Mouse (Mus musculus): Measurements from ENCODE around the gene Cdk17. TPM values are rescaled to one million over a fixed set of nuclear protein-coding genes. Genes with fewer than 3 reads are reported as not detected.

Cdk17 gene
- polyA plus RNA-seq, 1 experiment from 2014 or later, result 61.1 TPM

- H3K27ac ChIP-seq, result no peak overlapping the region
- 93% methylated on average over 3 of the region's 3 CpGs for WGBS
- no peaks in the 10 kb centered on the region for H3K9me3 ChIP-seq (ENCODE audit: control insufficient read depth, low read length)
- H3K27me3 ChIP-seq (ENCODE audit: control insufficient read depth, insufficient read depth, low read length), result no peaks in the 10 kb centered on the region
- no peak overlapping the region for H3K9ac ChIP-seq
- H3K4me3 ChIP-seq (replicated peaks; ENCODE audit: low read length), result no peak overlapping the region
- no peak for ATAC-seq (ENCODE audit: low FRiP score)
- H3K4me2 ChIP-seq (replicated peaks), result no peak overlapping the region
- H3K36me3 ChIP-seq (replicated peaks; ENCODE audit: control insufficient read depth, insufficient read depth), result no peaks in the 10 kb centered on the region
- H3K4me1 ChIP-seq (replicated peaks; ENCODE audit: control insufficient read depth, insufficient read depth, low read length), result 0 out of 2 replicates have a peak, but pooled peaks cover 4% of the 10 kb centered on the region
- no peak for DNase-seq (ENCODE audit: low spot score)
Measured at GRCm38 (mm10) chr10:93138730-93139129, 21.9 kb upstream of the Cdk17 start.

GRCm38 (mm10) chr10:93140778-93141177, 19.9 kb upstream of the Cdk17 start:
- ATAC-seq (ENCODE audit: low FRiP score) (no peak), DNase-seq (ENCODE audit: low spot score) (no peak)
- H3K9me3 ChIP-seq (ENCODE audit: control insufficient read depth, low read length), result no peaks in the 10 kb centered on the region
- no peak overlapping the region for H3K27ac ChIP-seq
- H3K36me3 ChIP-seq (replicated peaks; ENCODE audit: control insufficient read depth, insufficient read depth), result no peaks in the 10 kb centered on the region
- 0 out of 2 replicates have a peak, but pooled peaks cover 4% of the 10 kb centered on the region for H3K4me1 ChIP-seq (replicated peaks; ENCODE audit: control insufficient read depth, insufficient read depth, low read length)
- H3K4me2 ChIP-seq (replicated peaks), result no peak overlapping the region
- no peak overlapping the region for H3K9ac ChIP-seq
- WGBS, result 70% methylated on average over 4 of the region's 4 CpGs
- H3K4me3 ChIP-seq (replicated peaks; ENCODE audit: low read length), result no peak overlapping the region
- no peaks in the 10 kb centered on the region for H3K27me3 ChIP-seq (ENCODE audit: control insufficient read depth, insufficient read depth, low read length)

GRCm38 (mm10) chr10:93142600-93143284, 17.9 kb upstream of the Cdk17 start:
- no peak overlapping the region for H3K27ac ChIP-seq
- H3K4me2 ChIP-seq (replicated peaks), result peak overlapping the region; percentile 17; the same call in 1 of the 2 replicates
- H3K4me3 ChIP-seq (replicated peaks; ENCODE audit: low read length), result no peak overlapping the region
- H3K9me3 ChIP-seq (ENCODE audit: control insufficient read depth, low read length), result no peaks in the 10 kb centered on the region
- ATAC-seq (ENCODE audit: low FRiP score), result no peak
- H3K36me3 ChIP-seq (replicated peaks; ENCODE audit: control insufficient read depth, insufficient read depth), result no peaks in the 10 kb centered on the region
- WGBS, result 49% methylated on average over 8 of the region's 8 CpGs
- no peak for DNase-seq (ENCODE audit: low spot score)
- 0 out of 2 replicates have a peak, but pooled peaks cover 4% of the 10 kb centered on the region for H3K4me1 ChIP-seq (replicated peaks; ENCODE audit: control insufficient read depth, insufficient read depth, low read length)
- no peaks in the 10 kb centered on the region for H3K27me3 ChIP-seq (ENCODE audit: control insufficient read depth, insufficient read depth, low read length)
- no peak overlapping the region for H3K9ac ChIP-seq

- Histone ChIP-seq H3K9me3 (ENCODE audit: control insufficient read depth, low read length) (no peaks in the 10 kb centered on the region), H3K27ac (no peak overlapping the region), H3K27me3 (ENCODE audit: control insufficient read depth, insufficient read depth, low read length) (no peaks in the 10 kb centered on the region), H3K36me3 (replicated peaks; ENCODE audit: control insufficient read depth, insufficient read depth) (no peaks in the 10 kb centered on the region), H3K4me1 (replicated peaks; ENCODE audit: control insufficient read depth, insufficient read depth, low read length) (0 out of 2 replicates have a peak, but pooled peaks cover 4% of the 10 kb centered on the region), H3K4me3 (replicated peaks; ENCODE audit: low read length) (no peak overlapping the region), H3K4me2 (replicated peaks) (peak overlapping the region; percentile 17; the same call in 1 of the 2 replicates), H3K9ac (no peak overlapping the region)
- ATAC-seq (ENCODE audit: low FRiP score) (no peak), DNase-seq (ENCODE audit: low spot score) (no peak)
- WGBS, result 46% methylated on average over 18 of the region's 18 CpGs
Measured at GRCm38 (mm10) chr10:93143285-93143985, 17.2 kb upstream of the Cdk17 start.

GRCm38 (mm10) chr10:93143986-93144314, 16.7 kb upstream of the Cdk17 start:
- DNase-seq (ENCODE audit: low spot score), result no peak
- 83% methylated on average over 6 of the region's 6 CpGs for WGBS
- no peak for ATAC-seq (ENCODE audit: low FRiP score)
- Histone ChIP-seq H3K9me3 (ENCODE audit: control insufficient read depth, low read length) (no peaks in the 10 kb centered on the region), H3K9ac (no peak overlapping the region), H3K27ac (no peak overlapping the region), H3K4me1 (replicated peaks; ENCODE audit: control insufficient read depth, insufficient read depth, low read length) (0 out of 2 replicates have a peak, but pooled peaks cover 4% of the 10 kb centered on the region), H3K4me3 (replicated peaks; ENCODE audit: low read length) (no peak overlapping the region), H3K36me3 (replicated peaks; ENCODE audit: control insufficient read depth, insufficient read depth) (no peaks in the 10 kb centered on the region), H3K4me2 (replicated peaks) (no peak overlapping the region), H3K27me3 (ENCODE audit: control insufficient read depth, insufficient read depth, low read length) (no peaks in the 10 kb centered on the region)

- H3K4me2 ChIP-seq (replicated peaks), result no peak overlapping the region
- DNase-seq (ENCODE audit: low spot score), result no peak
- no peak for ATAC-seq (ENCODE audit: low FRiP score)
- 89% methylated on average over 1 of the region's 1 CpGs for WGBS
- H3K4me3 ChIP-seq (replicated peaks; ENCODE audit: low read length), result no peak overlapping the region
- H3K36me3 ChIP-seq (replicated peaks; ENCODE audit: control insufficient read depth, insufficient read depth), result no peaks in the 10 kb centered on the region
- H3K27me3 ChIP-seq (ENCODE audit: control insufficient read depth, insufficient read depth, low read length), result no peaks in the 10 kb centered on the region
- H3K4me1 ChIP-seq (replicated peaks; ENCODE audit: control insufficient read depth, insufficient read depth, low read length), result 0 out of 2 replicates have a peak, but pooled peaks cover 4% of the 10 kb centered on the region
- no peak overlapping the region for H3K9ac ChIP-seq
- no peak overlapping the region for H3K27ac ChIP-seq
- H3K9me3 ChIP-seq (ENCODE audit: control insufficient read depth, low read length), result no peaks in the 10 kb centered on the region
Measured at GRCm38 (mm10) chr10:93144579-93144978, 16.1 kb upstream of the Cdk17 start.

- H3K9ac ChIP-seq, result no peak overlapping the region
- no peaks in the 10 kb centered on the region for H3K36me3 ChIP-seq (replicated peaks; ENCODE audit: control insufficient read depth, insufficient read depth)
- H3K27ac ChIP-seq, result no peak overlapping the region
- DNase-seq (ENCODE audit: low spot score) (no peak), ATAC-seq (ENCODE audit: low FRiP score) (no peak)
- 89% methylated on average over 10 of the region's 10 CpGs for WGBS
- H3K4me1 ChIP-seq (replicated peaks; ENCODE audit: control insufficient read depth, insufficient read depth, low read length), result 0 out of 2 replicates have a peak, but pooled peaks cover 4% of the 10 kb centered on the region
- no peak overlapping the region for H3K4me2 ChIP-seq (replicated peaks)
- H3K4me3 ChIP-seq (replicated peaks; ENCODE audit: low read length), result no peak overlapping the region
- H3K9me3 ChIP-seq (ENCODE audit: control insufficient read depth, low read length), result no peaks in the 10 kb centered on the region
- no peaks in the 10 kb centered on the region for H3K27me3 ChIP-seq (ENCODE audit: control insufficient read depth, insufficient read depth, low read length)
Measured at GRCm38 (mm10) chr10:93145088-93145487, 15.6 kb upstream of the Cdk17 start.

- WGBS, result 88% methylated on average over 4 of the region's 4 CpGs
- Histone ChIP-seq H3K27ac (no peak overlapping the region), H3K9me3 (ENCODE audit: control insufficient read depth, low read length) (no peaks in the 10 kb centered on the region), H3K4me3 (replicated peaks; ENCODE audit: low read length) (no peak overlapping the region), H3K4me2 (replicated peaks) (no peak overlapping the region), H3K4me1 (replicated peaks; ENCODE audit: control insufficient read depth, insufficient read depth, low read length) (0 out of 2 replicates have a peak, but pooled peaks cover 4% of the 10 kb centered on the region), H3K9ac (no peak overlapping the region), H3K36me3 (replicated peaks; ENCODE audit: control insufficient read depth, insufficient read depth) (no peaks in the 10 kb centered on the region), H3K27me3 (ENCODE audit: control insufficient read depth, insufficient read depth, low read length) (no peaks in the 10 kb centered on the region)
- DNase-seq (ENCODE audit: low spot score) (no peak), ATAC-seq (ENCODE audit: low FRiP score) (no peak)
Measured at GRCm38 (mm10) chr10:93146601-93147000, 14.1 kb upstream of the Cdk17 start.

GRCm38 (mm10) chr10:93147691-93148090, 13.0 kb upstream of the Cdk17 start:
- no peak for DNase-seq (ENCODE audit: low spot score)
- H3K9me3 ChIP-seq (ENCODE audit: control insufficient read depth, low read length), result no peaks in the 10 kb centered on the region
- H3K27ac ChIP-seq, result no peak overlapping the region
- H3K9ac ChIP-seq, result no peak overlapping the region
- no peak overlapping the region for H3K4me3 ChIP-seq (replicated peaks; ENCODE audit: low read length)
- no peaks in the 10 kb centered on the region for H3K27me3 ChIP-seq (ENCODE audit: control insufficient read depth, insufficient read depth, low read length)
- H3K4me2 ChIP-seq (replicated peaks), result no peak overlapping the region
- H3K4me1 ChIP-seq (replicated peaks; ENCODE audit: control insufficient read depth, insufficient read depth, low read length), result 0 out of 2 replicates have a peak, but pooled peaks cover 2% of the 10 kb centered on the region
- no peaks in the 10 kb centered on the region for H3K36me3 ChIP-seq (replicated peaks; ENCODE audit: control insufficient read depth, insufficient read depth)
- WGBS, result 95% methylated on average over 6 of the region's 6 CpGs
- no peak for ATAC-seq (ENCODE audit: low FRiP score)

Measured in hindbrain, embryonic 14.5 days (tissue).